Mouse (Mus musculus) left cerebral cortex, adult 2 months (tissue): ENCODE measurements at regions not wholly inside any gene's neighbourhood (a gene's known extent, or its start where the extent isn't known, plus 50 kb on each side); places are given as distances from the start of the nearest gene placed in this dataset.

ENCODE experiments used
- DNase-seq, 2 experiments: peaks; one replicate each; pipeline ENCODE4 v3.0.0; 2021 to 2022; ENCODE audit warnings: low spot score in 2 of 2, mixed read lengths in 1 of 2; ENCODE audit errors: extremely low spot score in 1 of 2
- H3K27ac ChIP-seq: fragments of 200-600 bp; 2 replicates; pipeline ENCODE4 v1.8.1; 2022
- H3K4me3 ChIP-seq: fragments of 200-600 bp; 2 replicates; pipeline ENCODE4 v1.8.1; 2022
- CTCF ChIP-seq: fragments of 200-600 bp; IDR thresholded peaks from 2 replicates; pipeline ENCODE4 v1.8.1; 2022; ENCODE audit warnings: antibody characterized with exemption, mild to moderate bottlenecking, moderate library complexity
- intact Hi-C: fragments of 180-260 bp; cut with DNase I; formaldehyde crosslinking; loops from one replicate; pipeline ENCODE4 v1.15.1; 2025

GRCm38 (mm10) chr9:61666118-61666517 is 248.2 kb downstream of the Rplp1 start:
- intact Hi-C loops, result no loop called here
- Histone ChIP-seq H3K4me3 (no peak overlapping the region), H3K27ac (no peak overlapping the region)
- TF ChIP-seq CTCF, result no peak
- DNase-seq, result no peak

GRCm38 (mm10) chr9:61665254-61665653 is 249.1 kb downstream of the Rplp1 start:
- intact Hi-C loops, result no loop called here
- DNase-seq, result no peak

GRCm38 (mm10) chr9:61664000-61664622 is 250.2 kb downstream of the Rplp1 start:
- no peak for DNase-seq
- TF ChIP-seq CTCF, result no peak
- no peak overlapping the region for H3K4me3 ChIP-seq
- intact Hi-C loops, result no loop called here
- no peak overlapping the region for H3K27ac ChIP-seq

More at GRCm38 (mm10) chr9:61665254-61665653, 249.1 kb downstream of the Rplp1 start:
- no peak overlapping the region for H3K4me3 ChIP-seq
- H3K27ac ChIP-seq, result no peak overlapping the region
- TF ChIP-seq CTCF, result no peak

- no peak overlapping the region for H3K27ac ChIP-seq
- no peak for DNase-seq
- no peak overlapping the region for H3K4me3 ChIP-seq
- intact Hi-C loops, result no loop called here
- TF ChIP-seq CTCF, result no peak
Observed at GRCm38 (mm10) chr9:61662055-61663028, 252.0 kb downstream of the Rplp1 start.

- no peak overlapping the region for H3K4me3 ChIP-seq
- TF ChIP-seq CTCF, result no peak
- intact Hi-C loops, result no loop called here
- no peak overlapping the region for H3K27ac ChIP-seq
- no peak for DNase-seq
Observed at GRCm38 (mm10) chr9:61660191-61660590, 254.2 kb downstream of the Rplp1 start.

GRCm38 (mm10) chr9:61657996-61658395 is 256.3 kb downstream of the Rplp1 start:
- no peak overlapping the region for H3K4me3 ChIP-seq
- H3K27ac ChIP-seq, result no peak overlapping the region
- intact Hi-C loops, result no loop called here
- TF ChIP-seq CTCF, result no peak
- DNase-seq, result no peak

GRCm38 (mm10) chr9:61655433-61655981 is 258.8 kb downstream of the Rplp1 start:
- H3K27ac ChIP-seq, result no peak overlapping the region
- TF ChIP-seq CTCF, result no peak
- no peak for DNase-seq
- intact Hi-C loops, result no loop called here
- no peak overlapping the region for H3K4me3 ChIP-seq

GRCm38 (mm10) chr9:61645661-61646425 is 268.5 kb downstream of the Rplp1 start:
- intact Hi-C loops, result no loop called here

GRCm38 (mm10) chr9:61640739-61641138 is 268.6 kb downstream of the Tle3 start:
- no peak for DNase-seq
- no peak overlapping the region for H3K27ac ChIP-seq
- intact Hi-C loops, result no loop called here

More at GRCm38 (mm10) chr9:61645661-61646425, 268.5 kb downstream of the Rplp1 start:
- DNase-seq, result no peak
- H3K27ac ChIP-seq, result no peak overlapping the region
- no peak overlapping the region for H3K4me3 ChIP-seq
- no peak for TF ChIP-seq CTCF

GRCm38 (mm10) chr9:61638908-61639307 is 266.7 kb downstream of the Tle3 start:
- intact Hi-C loops, result no loop called here
- Histone ChIP-seq H3K4me3 (no peak overlapping the region), H3K27ac (no peak overlapping the region)
- TF ChIP-seq CTCF, result no peak
- no peak for DNase-seq

More at GRCm38 (mm10) chr9:61640739-61641138, 268.6 kb downstream of the Tle3 start:
- TF ChIP-seq CTCF, result no peak
- H3K4me3 ChIP-seq, result no peak overlapping the region

- no peak for DNase-seq
- no peak for TF ChIP-seq CTCF
- Histone ChIP-seq H3K27ac (no peak overlapping the region), H3K4me3 (no peak overlapping the region)
- intact Hi-C loops, result no loop called here
Observed at GRCm38 (mm10) chr9:61633936-61634335, 261.8 kb downstream of the Tle3 start.
